Mouse (Mus musculus): ENCODE measurements around the gene Lyl1.

The Lyl1 gene

DNA sequence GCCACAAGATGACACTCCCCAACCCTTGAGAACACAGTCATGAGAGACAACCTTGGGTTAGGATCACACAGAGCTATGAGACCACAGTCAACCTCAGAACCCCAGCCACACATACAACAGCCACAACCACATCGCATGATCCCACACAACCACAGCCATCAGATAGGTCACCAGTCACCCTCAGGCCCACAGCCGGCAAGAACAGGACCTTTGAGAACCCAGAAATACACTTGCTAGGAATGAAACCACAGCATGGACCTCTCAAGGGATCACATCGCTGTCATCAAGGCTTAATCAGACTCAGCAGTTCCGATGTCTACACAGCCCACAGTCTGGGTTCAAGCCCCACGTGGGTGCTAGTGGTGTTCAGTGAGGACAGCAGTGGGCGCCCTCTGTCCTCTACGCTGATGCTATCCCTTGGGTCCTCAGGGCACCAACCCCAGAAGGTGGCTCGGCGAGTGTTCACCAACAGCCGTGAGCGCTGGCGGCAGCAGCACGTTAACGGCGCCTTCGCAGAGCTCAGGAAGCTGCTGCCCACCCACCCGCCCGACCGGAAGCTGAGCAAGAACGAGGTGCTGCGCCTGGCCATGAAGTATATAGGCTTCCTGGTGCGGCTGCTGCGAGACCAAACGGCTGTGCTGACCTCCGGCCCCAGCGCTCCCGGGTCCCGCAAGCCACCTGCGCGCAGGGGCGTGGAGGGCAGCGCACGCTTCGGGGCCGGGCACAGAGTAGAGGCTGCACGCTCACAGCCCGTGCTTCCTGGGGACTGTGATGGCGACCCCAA lies 2.4 kb downstream of the Lyl1 start:
- peak; percentile 64 for DNase-seq (ENCODE audit: low read depth)

DNA sequence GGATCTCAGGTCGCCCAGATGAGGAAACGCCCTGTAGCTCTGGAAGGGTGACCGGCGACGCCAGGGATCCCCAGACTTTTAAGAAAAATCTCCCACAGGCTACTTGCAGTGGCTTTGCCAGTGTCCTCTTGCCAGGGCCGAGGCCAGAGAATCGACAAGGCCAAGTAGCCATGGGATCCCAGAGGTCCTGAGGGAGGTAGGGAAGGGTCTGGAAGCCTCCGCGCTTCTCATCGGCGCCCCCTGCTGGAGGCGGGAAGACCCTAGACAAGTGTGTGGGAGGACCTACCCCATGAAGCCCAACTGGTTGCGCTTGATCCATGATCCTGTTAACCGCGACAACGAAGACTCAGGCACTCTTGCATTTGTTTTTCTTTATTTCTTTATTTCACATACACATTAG lies 3.1 kb downstream of the Lyl1 start:
- peak; percentile 89 for DNase-seq (ENCODE audit: low read depth)

DNA sequence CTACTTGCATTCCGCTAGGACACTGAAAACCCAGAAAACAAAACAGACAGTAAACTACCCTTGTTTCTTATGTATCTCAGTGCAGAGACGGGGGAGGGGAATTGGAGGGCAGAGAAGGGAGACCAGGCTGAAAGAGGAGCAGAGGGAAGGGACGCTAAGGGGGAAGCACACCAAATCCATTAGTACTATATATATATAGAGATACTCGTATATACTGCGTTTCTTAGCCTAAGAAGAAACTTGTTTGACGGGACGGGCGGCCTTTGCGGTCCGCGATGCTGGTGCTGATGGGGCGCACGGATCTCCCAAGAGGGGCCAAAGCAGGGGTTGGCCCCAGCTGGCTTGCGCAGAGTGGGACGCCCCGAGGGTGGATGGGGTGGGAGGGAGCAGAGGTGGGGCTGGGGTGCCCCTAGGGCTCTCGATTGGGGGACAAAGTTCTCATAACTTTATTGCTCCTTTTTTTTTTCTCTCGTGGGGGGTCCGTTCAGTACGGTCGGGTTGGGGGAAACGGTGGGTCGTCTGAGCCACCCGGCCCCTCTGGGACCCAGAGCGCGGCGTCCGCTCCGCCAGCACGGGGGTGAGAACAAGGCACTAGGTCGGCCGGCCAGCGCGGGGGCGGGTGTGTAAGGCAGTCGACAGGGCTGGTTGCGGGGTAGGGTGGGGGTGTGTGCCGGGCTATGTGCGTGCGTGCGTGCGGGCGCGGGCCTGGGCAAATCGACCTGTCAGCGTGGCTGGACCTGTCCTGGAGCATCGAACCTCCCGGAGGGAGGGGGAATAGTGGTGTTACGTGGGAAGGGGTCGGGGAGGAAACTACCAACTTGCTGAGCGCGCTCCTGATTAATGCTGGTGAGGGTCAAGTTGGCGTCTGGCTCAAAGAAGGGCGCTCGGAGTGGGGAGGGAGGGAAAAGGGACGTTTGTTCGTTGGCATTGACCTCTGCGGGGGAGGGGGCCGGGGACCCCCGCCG lies 3.9 kb downstream of the Lyl1 start:
- no peak for DNase-seq (ENCODE audit: low read depth)

DNA sequence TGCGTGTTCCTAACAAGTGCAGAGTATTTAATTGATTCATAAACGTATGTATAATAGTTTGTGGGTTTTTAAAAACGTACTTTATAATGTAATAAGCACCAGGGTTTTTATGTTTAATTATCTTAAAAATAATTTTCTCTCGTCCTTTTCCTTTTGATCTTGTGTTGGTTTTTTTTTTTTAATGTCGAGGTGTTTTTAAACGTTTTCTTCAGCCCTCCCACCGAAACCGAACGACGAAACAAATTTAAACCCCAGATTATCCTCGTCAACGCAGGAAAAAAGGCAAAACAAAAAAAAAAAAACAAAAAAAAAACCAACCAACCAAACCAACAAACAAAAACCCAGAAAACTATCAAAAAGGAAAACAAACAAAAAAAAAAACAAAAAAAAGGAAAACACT lies 4.7 kb downstream of the Lyl1 start:
- DNase-seq (ENCODE audit: low read depth), result no peak

DNA sequence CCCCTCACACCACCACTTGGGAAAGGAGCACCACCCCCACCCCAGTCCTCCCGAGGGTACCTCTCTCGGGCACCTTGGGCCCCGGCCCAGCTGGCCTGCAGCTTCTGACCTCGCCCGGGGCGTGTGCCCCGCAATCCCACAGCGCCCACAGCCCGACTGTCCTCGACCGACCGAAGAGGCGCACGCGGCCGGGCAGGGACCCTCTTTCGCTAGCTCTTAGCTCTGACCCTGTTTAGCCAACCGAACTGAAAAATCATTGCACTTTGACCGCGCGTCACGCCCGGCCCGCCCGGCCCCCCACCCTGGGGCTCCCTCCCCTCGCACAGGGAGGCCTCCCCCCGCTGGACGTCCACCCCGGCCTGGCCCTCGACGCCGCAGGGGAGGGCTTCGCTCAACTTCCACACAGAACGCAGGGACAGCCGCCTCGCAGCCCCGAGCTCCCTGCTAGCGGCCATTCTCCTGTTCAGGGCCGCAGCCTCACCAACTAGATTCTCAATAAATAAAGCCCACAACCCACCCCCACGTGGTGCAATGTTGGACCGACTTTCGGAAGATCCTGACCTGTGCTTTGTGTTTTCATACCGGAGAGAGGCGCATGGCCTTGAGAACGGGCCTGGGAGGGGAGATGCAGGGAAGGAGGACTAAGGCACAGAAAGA lies 5.5 kb downstream of the Lyl1 start:
- DNase-seq (ENCODE audit: low read depth), result peak; percentile 41

DNA sequence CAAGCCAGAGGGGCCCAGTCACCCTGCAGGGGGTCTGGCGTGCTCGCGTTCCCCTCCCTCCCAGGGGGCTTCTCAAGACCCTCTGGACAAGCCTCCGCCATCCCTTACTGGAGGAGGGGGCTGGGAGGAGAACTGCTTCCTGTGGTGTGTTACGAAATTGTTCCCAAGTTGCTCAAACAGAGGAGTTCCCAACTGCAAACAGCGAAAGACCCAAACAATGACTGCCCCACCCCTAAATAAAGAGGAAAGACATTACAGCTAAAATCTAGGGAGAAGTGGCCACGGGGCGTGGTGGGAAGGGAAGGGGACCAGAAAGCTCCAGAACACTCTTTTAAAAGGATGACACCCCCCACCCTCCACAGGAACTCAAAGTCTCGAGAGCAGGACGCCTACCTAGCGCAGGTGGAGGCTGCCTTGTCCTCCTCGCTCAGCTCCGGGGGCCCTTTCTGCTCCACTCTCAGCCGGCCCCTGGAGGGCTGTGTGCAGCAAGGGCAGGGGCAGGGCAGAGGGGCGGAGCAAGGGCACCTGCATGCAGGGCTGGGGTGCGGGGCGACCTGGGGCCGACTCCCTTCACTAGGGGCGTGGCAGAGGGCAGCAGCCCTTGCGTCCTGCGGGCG lies 6.1 kb downstream of the Lyl1 start:
- peak; percentile 44 for DNase-seq (ENCODE audit: low read depth)

DNA sequence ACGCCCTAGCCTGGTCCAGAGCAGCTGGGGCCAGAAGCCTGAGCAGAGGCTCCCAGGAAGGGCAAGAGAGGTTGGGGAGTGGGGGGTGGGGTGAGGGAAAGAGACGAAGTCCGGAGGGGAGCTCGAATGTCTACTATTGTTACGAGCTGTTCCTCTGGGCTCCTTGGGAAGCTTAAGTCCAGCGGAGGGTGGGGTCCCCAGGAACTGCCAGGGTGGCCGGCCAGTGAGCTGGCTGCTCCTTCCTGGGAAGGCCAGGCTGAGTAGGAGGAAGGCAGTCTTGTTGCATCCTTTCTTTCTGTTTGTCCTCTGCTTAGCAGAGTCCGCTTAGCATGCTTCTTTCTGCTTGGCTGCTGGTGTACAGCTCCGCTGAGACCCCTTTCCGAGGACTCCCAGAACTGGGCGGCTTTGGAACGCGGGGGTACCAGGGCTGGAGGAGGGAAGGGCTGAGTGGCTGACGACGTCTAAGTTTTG lies 6.8 kb downstream of the Lyl1 start:
- no peak for DNase-seq (ENCODE audit: low read depth)

DNA sequence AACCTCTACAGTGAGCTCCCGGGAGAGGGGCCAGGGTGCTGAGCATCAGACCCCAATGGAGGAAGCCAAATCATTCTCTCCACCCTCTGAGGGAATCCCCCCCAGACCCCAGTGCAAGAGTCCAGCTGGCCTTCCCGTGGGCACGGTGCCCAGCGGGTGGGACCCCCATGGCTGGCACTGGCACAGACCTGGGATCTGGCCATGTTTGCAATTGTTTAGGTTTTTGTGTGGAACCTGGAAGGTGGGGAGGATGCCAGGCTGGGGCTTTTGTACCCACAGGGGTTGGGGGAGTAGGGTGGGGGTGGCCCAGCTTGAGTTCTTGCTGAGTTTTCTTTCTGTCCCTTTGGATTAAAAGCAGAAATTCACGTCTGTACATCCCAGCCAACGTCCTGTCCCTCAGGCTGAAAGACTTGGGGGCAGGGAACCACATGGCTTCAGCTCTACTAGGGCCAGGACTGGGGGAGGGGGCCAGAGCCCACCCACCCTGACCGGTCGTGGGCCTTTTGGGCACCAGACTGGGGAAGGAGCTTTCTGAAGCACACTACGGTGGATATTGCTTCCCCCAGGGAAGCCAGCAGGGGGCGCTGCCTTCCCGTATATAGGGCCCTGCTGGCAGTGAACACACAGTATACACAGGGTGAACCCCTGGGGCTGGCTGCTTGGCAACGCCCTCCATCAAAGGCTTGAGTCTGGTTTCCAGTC lies 7.7 kb downstream of the Lyl1 start:
- DNase-seq (ENCODE audit: low read depth), result peak; percentile 93

DNA sequence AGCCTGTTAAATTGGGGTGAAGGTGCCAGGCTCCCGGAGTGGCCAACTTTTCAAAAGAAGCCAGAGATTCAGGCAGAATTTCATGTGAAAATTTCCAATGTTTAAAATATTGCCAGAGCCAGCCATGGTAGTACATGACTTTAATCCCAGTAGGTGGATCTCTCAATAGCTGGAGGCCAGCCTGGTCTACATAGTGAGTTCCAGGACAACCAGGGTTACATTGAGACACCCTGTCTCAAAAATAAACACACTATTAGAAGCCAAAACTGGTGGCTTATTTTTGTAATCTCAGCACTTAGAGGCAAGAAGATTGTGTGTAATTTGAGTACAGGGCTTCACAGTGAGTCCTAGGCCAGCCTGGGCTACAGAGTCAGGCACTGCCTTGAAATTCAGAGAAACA lies 8.7 kb downstream of the Lyl1 start:
- no peak for DNase-seq (ENCODE audit: low read depth)

DNA sequence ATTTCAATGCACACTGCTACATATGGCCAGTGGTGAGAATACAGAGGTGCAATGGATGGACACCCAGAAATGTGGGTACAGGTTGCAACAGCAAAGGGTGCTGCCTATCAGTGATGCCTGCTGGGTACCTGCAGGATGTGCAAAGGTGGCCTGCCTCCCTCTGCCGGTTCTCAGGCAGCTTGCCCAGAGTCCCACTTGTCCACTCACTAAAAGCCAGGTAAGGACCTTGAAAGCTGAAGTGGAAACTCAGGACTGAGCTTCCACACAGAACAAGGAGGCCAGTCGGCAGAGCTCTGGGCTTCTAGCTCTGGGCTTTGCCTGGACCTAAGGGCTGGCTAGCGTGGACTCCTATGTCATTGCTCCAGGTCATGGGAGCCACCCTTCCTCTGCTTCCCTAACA lies 10.1 kb downstream of the Lyl1 start:
- no peak for DNase-seq (ENCODE audit: low read depth)

DNA sequence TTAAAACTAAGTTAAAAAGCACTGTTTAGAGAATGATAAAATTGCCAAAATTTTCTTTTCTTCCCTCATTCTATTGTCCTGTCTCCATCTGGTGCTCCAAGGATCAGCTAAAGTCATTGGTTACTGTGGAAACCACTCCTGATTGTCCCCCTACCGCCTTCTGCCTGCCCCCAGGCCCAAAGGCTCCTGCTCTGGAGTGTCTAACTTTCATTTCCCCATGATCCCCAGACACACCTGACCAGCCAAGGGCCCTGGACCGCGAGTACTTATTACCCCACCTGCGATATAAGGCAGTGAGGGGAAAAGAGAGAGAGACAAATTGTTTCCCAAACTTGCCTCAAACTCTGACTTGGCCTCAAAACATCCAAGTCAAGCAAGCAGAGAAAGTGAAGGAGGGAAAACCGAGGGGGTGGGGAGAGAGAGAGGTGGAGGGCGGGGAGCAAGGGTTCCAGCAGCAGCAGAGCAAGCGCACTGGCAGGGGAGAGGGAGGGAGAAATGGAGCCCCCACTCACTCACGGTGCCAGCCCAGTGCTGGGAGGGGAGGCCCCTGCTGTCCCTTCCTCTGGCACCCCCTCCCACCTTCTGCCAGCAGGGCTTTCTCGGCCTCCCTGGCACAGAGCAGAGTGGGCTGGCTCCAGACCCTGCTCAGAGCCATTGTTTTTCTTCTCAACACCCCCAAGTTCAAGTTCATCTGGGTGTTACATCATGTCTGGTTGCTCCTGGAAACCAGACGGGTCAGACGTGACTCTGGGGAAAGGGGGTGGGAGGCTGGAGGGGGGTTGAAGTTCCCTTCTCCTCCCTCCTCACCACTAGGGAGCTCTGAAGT lies 10.9 kb downstream of the Lyl1 start:
- DNase-seq (ENCODE audit: low read depth), result no peak

DNA sequence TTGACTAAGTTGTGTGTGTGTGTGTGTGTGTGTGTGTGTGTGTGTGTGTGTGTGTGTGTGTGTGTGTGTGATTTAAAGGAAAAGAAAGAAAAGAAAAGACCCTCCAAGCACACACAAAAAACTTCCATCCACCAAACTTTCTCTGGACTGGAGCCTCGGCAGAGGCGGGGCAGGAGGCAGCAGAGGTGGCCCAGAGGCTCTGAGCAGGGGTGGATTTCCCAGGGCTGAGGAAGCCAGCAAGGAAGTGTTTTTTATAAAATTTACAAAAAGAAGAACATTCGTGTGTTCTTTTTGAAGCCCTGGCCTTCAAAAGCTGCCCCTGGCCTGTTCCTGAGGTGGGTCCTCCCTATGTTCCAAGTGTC lies 11.5 kb downstream of the Lyl1 start:
- DNase-seq (ENCODE audit: low read depth), result no peak

DNA sequence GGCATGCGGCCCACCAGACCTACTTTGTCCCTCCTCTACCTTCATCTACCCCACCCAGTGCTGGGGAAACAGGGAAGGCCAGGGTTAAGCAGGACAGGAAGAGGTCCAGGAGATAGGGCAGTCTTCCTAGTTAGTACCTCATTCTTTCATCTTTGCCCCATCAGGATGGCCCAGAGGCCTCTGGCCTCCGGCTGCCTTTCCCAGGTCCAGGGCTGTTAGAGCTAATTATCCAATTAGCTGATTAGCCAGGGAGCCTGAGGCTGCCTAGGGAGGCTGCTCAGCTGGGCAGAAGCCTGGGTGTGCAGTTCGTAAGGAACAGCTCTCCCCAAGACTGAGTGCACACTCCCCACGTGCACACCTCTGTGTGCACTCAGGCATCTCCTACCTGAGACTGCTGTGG lies 12.1 kb downstream of the Lyl1 start:
- DNase-seq (ENCODE audit: low read depth), result no peak

DNA sequence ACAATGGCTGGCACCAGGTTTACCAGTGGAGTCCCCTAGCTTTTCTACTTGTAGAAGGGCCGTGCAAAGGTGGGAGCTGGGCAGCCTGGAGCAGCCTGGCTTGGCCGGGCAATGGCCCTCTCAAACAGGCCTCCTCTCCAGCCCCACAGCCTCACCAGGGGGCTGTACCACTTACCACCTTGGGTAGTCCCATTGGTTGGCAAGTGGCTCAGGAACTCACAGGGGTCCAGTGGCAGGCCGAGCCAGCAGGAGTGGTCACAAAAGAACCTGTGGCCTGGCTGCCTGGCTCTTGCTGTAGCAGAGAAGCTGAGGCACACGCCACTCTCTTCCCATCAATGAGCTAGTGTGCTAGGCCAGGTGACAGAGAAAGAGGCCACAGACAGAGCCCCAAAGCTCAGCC lies 12.9 kb downstream of the Lyl1 start:
- no peak for DNase-seq (ENCODE audit: low read depth)

DNA sequence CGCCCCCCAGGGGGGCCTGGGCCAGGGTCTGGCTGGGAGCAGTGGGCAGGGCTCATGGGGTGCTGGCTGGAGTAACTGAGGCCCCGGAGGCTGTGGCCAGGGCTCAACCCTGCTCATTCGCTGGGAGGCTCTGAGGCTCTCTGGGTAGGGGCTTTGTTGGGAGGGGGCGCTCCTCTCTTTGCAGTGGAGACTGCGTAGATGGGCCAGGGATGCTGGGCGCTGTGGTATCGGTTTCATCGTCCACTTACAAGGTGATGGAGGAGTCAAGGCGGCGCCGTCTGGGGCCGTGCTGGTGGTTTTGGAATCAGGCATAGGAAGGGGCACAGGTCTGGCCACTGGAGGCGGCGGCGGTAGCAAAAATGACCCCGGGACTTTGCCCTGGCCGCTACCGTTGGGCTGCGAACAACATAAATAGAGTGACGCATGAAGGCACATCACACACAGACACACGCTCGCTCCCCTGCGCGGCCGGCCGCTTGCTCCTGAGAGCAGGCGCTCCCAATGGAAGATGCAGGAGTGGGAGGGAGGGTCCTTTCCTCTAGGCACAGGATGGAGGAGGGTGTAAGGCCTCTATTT lies 14.7 kb downstream of the Lyl1 start:
- DNase-seq (ENCODE audit: low read depth), result no peak

DNA sequence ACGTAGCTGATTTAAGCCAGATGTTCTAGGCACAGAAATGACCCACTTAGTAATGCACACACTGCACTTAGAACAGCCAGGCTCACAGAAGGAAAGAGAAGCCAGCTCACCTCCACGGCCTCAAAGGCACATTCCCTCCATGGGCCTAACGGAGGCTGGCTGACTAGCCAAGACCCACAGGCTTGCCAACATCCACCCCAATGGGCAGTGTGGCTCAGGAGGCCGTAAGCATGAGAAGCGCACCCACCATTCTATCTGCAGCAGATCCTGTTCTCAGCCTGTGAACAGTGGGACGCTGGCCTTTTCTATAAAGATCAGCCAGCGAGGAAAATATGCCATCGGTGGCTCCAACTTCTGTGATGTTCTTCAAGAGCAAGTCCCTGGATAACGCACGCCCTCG lies 15.5 kb downstream of the Lyl1 start:
- DNase-seq (ENCODE audit: low read depth), result no peak

DNA sequence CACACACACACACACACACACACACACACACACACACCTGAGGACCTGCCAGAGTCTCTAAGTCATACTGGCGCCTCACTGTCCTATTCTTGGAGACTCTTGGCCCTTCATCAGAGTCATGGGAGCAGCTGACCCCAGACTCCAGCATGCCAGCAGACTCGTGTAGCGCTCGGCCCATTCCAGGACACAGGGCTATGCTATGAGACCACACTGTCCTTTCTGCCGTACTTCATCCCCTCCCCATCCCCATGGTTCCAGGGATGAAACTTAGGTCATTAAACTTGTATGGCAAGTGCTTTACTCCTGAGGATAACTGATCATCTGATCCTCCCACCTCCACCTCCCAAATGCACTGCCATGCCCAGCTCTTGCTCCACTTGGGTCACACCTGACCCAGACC lies 17.2 kb downstream of the Lyl1 start:
- no peak for DNase-seq (ENCODE audit: low read depth)

DNA sequence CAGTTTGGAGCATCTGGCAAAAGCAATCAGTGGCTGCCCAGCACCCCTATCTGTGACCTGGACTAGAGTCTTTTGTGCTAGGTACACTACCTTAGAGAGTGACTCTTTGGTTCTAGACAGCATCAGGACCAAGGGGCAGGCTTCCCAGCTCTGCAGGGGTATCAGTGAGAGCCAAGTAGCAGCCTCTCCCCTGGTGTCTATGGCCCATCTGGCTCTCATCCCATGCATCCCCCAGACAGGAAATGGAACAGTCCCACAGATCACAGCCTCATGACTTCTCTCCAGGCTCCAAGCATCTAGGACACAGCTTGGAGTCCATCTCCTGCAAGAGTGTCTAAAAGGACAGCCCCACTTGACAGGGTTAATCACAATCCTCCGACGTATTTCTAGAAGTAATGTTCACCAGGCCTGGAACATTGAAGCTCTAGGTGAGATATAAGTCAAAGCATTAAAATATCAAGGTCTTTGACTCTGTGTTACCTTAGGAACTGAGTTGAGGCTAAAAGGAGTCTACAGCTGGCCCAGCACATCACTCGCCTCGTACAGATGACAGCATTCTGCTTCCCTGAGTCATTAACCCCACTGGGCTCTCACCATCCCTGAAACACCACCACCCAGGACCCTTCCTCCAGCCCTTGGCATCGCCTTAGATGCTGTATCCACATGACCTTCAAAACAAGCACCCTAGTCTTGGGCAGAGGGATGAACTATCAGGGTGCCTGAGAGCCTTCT lies 17.9 kb downstream of the Lyl1 start:
- DNase-seq (ENCODE audit: low read depth), result no peak

DNA sequence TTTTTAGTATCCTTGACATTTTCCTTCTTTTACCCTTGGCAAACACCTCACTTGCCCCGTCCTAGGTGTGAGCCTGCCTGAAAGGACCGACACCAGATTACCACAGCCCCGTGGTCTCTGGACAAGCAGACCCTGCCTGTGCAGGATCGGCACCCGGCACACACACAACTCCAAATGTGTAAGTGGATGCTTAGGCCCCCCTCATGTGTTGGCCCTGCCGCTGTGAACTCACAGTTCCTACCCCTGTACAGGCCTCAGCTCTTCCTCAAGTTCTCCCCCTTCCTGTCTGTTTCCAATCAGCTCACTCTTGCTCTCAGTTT lies 21.2 kb downstream of the Lyl1 start:
- DNase-seq (ENCODE audit: low read depth), result no peak

Measured in naive thymus-derived CD4-positive, alpha-beta T cell, adult 2 months (primary cell).